Mouse (Mus musculus) spleen, adult 2 months (tissue): ENCODE measurements at regions not wholly inside any gene's neighbourhood (a gene's known extent, or its start where the extent isn't known, plus 50 kb on each side); places are given as distances from the start of the nearest gene placed in this dataset.

ENCODE experiments used
- DNase-seq, 2 experiments: peaks; one replicate each; pipeline versions ENCODE4 v3.0.0 to v3.0.0-alpha.2; 2012 to 2021; ENCODE audit warnings: low spot score in 2 of 2, low read depth in 1 of 2
- H3K27ac ChIP-seq: fragments of 200-500 bp; 2 replicates; pipeline ENCODE4 v1.5.1; 2012; ENCODE audit warnings: low read length, inconsistent platforms; ENCODE audit not compliant: insufficient read depth
- H3K27me3 ChIP-seq: fragments of 200-500 bp; 2 replicates; pipeline ENCODE4 v1.6.1; 2012; ENCODE audit warnings: mild to moderate bottlenecking, moderate library complexity, low read length, inconsistent platforms; ENCODE audit not compliant: control insufficient read depth, insufficient read depth
- H3K36me3 ChIP-seq: fragments of 200-500 bp; 2 replicates; pipeline ENCODE4 v1.6.1; 2012; ENCODE audit warnings: mild to moderate bottlenecking, low read length, inconsistent platforms; ENCODE audit not compliant: control insufficient read depth, insufficient read depth
- H3K4me1 ChIP-seq: fragments of 200-500 bp; 2 replicates; pipeline ENCODE4 v1.6.1; 2011; ENCODE audit warnings: inconsistent platforms; ENCODE audit not compliant: control insufficient read depth, insufficient read depth, insufficient read length
- H3K4me3 ChIP-seq: fragments of 200-500 bp; 2 replicates; pipeline ENCODE4 v1.5.1; 2011; ENCODE audit warnings: mild to moderate bottlenecking, inconsistent platforms; ENCODE audit not compliant: insufficient read depth, insufficient read length; ENCODE audit errors: extremely low read depth
- CTCF ChIP-seq: fragments of 200-500 bp; IDR thresholded peaks from 2 replicates; pipeline ENCODE4 v1.5.1; 2011; ENCODE audit warnings: mild to moderate bottlenecking, inconsistent platforms; ENCODE audit not compliant: insufficient read depth, insufficient read length, insufficient replicate concordance; ENCODE audit errors: extremely low read depth
- POLR2A ChIP-seq: fragments of 200-500 bp; IDR thresholded peaks from 2 replicates; pipeline ENCODE4 v1.6.1; 2011; ENCODE audit warnings: low read depth, low read length, inconsistent platforms
- WGBS: fragments of 180-500 bp; shearing (Covaris S2); methylation state at CpG from one replicate; pipeline ENCODE4 v1.1.7; 2018; 5-methylcytosine and 5-hydroxymethylcytosine counted together

- Histone ChIP-seq H3K4me3 (no peak overlapping the region), H3K27me3 (no peaks in the 10 kb centered on the region), H3K27ac (no peak overlapping the region), H3K4me1 (no peaks in the 10 kb centered on the region), H3K36me3 (no peaks in the 10 kb centered on the region)
- DNase-seq: no peak
- WGBS: 46% methylated on average over 7 of the region's 7 CpGs
- TF ChIP-seq POLR2A: no peak
- TF ChIP-seq CTCF: no peak
Observed at GRCm38 (mm10) chr14:24807061-24807460, 320.1 kb downstream of the Rps24 start.

- WGBS: 88% methylated on average over 13 of the region's 13 CpGs
- no peak for TF ChIP-seq POLR2A
- TF ChIP-seq CTCF: no peak
- H3K4me3 ChIP-seq: no peak overlapping the region
- H3K27me3 ChIP-seq: no peaks in the 10 kb centered on the region
- no peak for DNase-seq
- no peaks in the 10 kb centered on the region for H3K36me3 ChIP-seq
- no peaks in the 10 kb centered on the region for H3K4me1 ChIP-seq
- no peak overlapping the region for H3K27ac ChIP-seq
Observed at GRCm38 (mm10) chr14:24822876-24823567, 336.1 kb downstream of the Rps24 start.

GRCm38 (mm10) chr14:24824351-24824750, 337.4 kb downstream of the Rps24 start:
- no peak overlapping the region for H3K27ac ChIP-seq
- H3K27me3 ChIP-seq: no peaks in the 10 kb centered on the region
- H3K4me3 ChIP-seq: no peak overlapping the region
- 81% methylated on average over 2 of the region's 2 CpGs for WGBS
- H3K36me3 ChIP-seq: no peaks in the 10 kb centered on the region
- no peak for DNase-seq
- no peaks in the 10 kb centered on the region for H3K4me1 ChIP-seq
- no peak for TF ChIP-seq POLR2A
- no peak for TF ChIP-seq CTCF

GRCm38 (mm10) chr14:24825722-24826386, 338.9 kb downstream of the Rps24 start:
- no peak overlapping the region for H3K27ac ChIP-seq
- DNase-seq: no peak
- no peaks in the 10 kb centered on the region for H3K27me3 ChIP-seq
- no peaks in the 10 kb centered on the region for H3K4me1 ChIP-seq
- H3K36me3 ChIP-seq: no peaks in the 10 kb centered on the region
- TF ChIP-seq CTCF (no peak), POLR2A (no peak)
- 83% methylated on average over 11 of the region's 11 CpGs for WGBS
- no peak overlapping the region for H3K4me3 ChIP-seq

GRCm38 (mm10) chr14:24826471-24827337, 339.8 kb downstream of the Rps24 start:
- TF ChIP-seq CTCF: no peak
- TF ChIP-seq POLR2A: no peak
- Histone ChIP-seq H3K36me3 (no peaks in the 10 kb centered on the region), H3K27me3 (no peaks in the 10 kb centered on the region), H3K4me3 (no peak overlapping the region), H3K27ac (no peak overlapping the region), H3K4me1 (no peaks in the 10 kb centered on the region)
- WGBS: 76% methylated on average over 13 of the region's 13 CpGs
- no peak for DNase-seq

DNA sequence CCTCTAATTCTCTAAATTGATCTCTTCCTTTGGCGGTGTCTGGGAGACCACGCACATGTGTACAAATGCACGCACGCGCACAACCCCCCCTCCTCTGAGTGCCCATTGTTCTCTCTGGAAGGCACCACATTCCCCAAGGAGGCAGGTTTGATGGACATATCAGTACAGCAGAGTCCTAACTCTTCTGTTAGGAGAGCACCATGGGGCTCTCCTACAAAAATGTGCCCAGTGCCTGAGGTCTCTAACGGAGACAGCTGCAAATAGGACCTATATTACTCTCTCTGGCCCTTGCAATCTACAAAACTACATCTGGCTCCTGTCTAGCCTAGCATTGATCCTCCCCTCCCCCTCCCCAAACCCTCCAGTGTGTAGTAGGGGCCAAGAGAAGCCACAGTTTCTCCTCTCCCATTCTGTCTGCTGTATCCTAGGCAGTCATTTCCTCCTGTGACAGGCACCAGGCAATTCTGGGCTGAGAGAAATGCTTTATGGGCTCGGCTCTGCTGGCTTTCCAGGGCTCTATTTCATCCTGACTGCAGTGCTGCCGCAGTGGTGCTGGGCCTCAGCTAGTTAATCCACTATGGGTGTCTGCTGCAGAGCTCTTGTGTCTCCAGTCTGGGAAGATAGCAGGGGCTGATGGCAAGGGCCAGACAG, 340.6 kb downstream of the Rps24 start:
- no peak for DNase-seq
- Histone ChIP-seq H3K4me1 (no peaks in the 10 kb centered on the region), H3K27me3 (no peaks in the 10 kb centered on the region), H3K36me3 (no peaks in the 10 kb centered on the region), H3K4me3 (no peak overlapping the region), H3K27ac (no peak overlapping the region)
- no peak for TF ChIP-seq POLR2A
- no peak for TF ChIP-seq CTCF
- WGBS: 68% methylated on average over 8 of the region's 8 CpGs
